Mouse (Mus musculus): Measurements from ENCODE around the gene Vmn2r87.
"Not testable (repeated sequence)": the region's sequence is repeated elsewhere in the genome, so short reads cannot be mapped to it uniquely, and the experiment has no call there.

Gene Vmn2r87

DNA sequence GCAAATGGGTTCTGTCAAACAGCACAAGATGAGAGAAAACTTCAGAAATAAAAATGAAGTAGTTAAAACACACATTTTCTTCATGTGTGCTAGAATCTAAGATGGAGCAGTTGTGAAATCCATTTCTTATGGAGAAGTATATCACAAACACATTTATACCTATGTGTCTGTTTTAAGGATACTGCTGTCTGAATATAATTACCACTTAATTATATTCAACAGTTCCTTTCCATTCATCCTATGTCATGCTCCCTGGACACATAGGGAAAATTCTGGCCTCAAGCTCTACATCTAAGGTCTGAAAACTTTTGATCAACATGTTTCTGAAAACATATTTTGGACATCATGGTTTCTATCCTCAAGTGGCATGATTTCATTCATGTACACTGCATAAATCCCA lies at the start of gene Vmn2r87:
TSS of gene Vmn2r87 (minus strand) at position 101 of the 400 bp plus-strand sequence.
- no peak for DNase-seq (ENCODE audit: low spot score in 2 of 2)

GRCm38 (mm10) chr10:130544331-130544730 lies 47.1 kb upstream of the Vmn2r87 start:
- not testable (repeated sequence) for DNase-seq (ENCODE audit: low spot score in 2 of 2)

DNA sequence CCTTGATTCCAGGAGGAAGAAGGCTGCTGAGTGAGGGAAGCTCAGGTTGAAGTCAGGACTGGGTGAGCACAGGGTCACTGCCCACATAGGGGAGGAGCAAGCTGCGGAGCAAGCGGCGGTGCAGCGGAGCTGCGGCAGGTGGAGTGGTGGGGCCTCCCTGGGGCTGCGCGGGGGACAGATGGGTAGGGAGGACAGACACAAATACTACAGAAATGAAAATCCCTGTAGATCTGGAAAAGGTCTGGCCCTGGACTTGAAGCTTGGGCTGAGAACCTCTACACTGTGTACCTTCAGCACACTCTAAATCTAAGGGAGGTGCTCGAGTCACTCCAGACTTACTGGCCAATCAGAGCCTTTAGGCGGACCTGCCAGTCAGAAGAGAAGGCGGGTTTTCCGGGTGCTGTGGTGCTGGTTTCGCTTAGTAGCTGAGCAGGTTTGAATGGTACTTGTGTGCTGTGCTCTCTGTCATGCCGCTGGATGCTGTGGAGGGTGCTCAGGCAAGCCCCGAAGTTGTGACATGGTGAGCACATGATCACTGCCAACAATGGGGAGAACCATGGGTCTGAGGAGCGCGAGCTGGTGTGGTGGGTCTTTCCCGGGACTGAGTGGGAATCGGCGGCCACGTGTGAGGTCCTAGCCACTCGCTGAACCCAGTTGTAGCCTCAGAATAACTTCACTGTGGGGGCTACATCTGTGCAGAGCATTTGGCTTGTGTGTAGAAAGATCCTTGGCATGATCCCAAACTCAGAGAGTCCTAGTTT lies 44.9 kb upstream of the Vmn2r87 start:
- peak in 1 of 2 experiments; percentile 43 for DNase-seq (ENCODE audit: low spot score in 2 of 2)

DNA sequence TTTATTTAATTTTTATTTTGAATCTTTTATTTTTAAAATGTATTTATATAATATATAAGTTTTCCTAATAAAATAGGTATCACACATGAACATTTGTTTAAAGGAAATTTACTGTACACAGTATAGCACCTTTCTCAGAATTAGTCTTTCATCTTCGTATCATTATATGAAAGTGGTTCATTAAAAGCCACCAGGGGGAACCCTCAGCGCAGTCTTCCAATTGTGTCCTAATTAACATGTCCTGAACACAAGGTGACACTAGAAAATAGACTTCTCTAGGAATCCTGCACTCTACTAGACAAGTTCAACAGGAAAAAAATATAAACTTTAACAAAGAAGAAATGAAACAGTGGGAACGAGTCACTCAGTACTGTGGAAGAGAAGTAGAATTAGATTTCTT lies 38.9 kb upstream of the Vmn2r87 start:
- no peak for DNase-seq (ENCODE audit: low spot score in 2 of 2)

GRCm38 (mm10) chr10:130527926-130528325 lies 30.7 kb upstream of the Vmn2r87 start:
- DNase-seq (ENCODE audit: low spot score in 2 of 2), result peak in 1 of 2 experiments; percentile 28

DNA sequence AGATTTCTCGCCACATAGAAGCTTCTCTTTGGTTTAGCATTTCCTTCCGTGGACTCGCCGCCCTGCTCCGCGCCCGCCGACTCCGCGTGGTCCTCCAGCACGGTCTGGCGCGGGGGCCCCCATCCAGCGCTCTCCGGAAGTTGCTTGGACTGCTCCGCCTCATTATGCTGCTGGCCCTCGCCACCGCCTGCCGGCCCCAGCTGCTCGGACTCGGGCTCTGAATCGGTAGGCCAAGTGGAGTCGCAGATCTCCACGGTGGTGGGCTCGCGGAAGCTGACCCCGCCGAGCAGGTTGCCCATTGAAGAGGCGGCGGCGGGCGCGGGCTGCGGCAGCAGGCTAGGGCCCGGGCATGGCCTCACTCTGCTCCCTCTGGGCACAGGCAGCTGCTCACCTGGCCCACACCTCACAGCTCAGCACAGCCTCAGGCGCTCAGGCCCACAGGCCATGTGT lies 26.9 kb downstream of the Vmn2r87 start:
- DNase-seq (ENCODE audit: low spot score in 2 of 2), result peak; percentile 18 to 60

DNA sequence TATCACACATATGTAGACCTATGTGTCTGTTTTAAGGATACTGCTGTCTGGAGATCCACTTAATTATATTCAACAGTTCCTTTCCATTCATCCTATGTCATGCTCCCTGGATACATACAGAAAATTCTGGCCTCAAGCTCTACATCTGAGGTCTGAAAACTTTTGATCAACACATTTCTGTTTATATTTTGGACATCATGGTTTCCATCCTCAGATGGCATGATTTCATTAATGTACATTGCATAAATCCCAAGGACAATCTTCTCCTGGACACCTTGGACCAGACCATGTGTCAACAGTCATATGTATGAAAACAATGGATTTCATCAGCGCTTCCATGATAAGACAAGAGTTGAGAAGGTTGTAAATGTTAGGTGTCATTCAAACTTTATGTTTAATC lies 41.2 kb downstream of the Vmn2r87 start, which contains the start of gene Vmn2r86:
TSS of gene Vmn2r86 (minus strand) at position 101 of the 400 bp plus-strand sequence.
- not testable (repeated sequence) for DNase-seq (ENCODE audit: low spot score in 2 of 2)

- DNase-seq (ENCODE audit: low spot score in 2 of 2), result no peak
These were observed 52.4 kb downstream of the Vmn2r87 start for GRCm38 (mm10) chr10:130444776-130445175.

DNA sequence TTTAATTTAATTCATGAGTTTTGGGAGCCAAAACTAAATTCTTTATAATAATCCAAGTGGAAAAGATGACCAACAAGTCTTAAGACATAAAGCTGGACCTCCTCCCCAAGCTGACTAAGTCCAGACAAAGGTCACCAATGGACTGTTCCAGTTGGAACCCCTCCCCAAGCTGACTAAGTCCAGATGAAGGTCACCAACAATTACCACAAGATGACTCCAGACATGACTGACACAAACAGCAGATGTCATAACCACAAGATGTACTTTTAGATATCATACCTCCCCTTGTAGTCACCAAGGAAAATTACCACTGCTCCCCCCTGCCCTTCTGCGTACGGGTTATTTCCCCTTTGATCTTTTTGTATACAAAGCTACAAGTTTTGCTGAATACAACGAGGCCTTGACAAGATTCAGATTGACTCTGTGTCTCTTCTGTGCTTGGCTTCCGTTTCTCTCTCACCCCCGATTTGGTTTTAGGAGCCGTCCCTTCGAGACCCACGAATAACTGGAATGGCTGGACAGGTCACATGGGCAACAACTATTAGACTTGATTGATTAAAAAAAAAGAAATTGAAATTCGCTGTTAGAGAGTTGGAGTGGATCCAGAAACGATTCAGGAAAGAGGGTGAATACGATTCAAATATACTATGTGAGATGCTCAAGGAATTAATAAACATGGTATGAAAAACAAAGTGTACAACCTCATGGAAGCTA lies 62.9 kb downstream of the Vmn2r87 start:
- DNase-seq (ENCODE audit: low spot score in 2 of 2), result not testable (repeated sequence)

DNA sequence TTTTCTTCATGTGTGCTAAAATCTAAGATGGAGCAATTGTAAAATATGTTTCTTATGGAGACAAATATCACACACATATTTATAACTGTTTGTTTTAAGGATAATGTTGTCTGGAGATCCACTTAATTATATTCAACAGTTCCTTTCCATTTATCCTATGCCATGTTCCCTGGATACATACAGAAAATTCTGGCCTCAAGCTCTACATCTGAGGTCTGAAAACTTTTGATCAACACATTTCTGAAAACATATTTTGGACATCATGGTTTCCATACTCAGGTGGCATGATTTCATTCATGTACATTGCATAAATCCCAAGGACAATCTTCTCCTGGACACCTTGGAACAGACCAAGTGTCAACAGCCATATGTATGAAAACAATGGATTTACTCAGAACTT lies 67.6 kb downstream of the Vmn2r87 start, which contains the start of gene Vmn2r85:
TSS of gene Vmn2r85 (minus strand) at position 101 of the 400 bp plus-strand sequence.
- not testable (repeated sequence) for DNase-seq (ENCODE audit: low spot score in 2 of 2)

DNA sequence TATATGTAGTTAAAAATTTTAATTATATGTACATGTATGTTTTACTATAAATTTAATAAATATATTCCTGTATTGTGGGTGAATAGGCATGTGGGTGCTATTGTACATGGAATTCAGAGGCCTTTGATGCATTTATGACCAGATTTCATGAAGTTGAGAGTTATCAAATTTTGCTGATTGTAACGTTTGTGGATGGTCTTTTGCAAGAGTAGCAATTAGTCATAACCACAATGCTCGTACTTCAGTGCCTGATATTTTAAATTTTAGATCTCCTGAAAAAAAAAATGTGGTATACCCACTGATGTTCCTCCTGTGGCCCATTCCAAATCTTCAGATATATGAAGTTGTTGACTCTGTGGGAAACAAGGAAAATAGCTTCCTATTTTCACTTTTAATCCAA lies 74.8 kb downstream of the Vmn2r87 start:
- DNase-seq (ENCODE audit: low spot score in 2 of 2), result not testable (repeated sequence)

All from urinary bladder, postnatal 4 days (tissue).